Mouse (Mus musculus) heart, embryonic 13.5 days (tissue): Measurements from ENCODE around the gene Abcd3. TPM values are rescaled to one million over a fixed set of nuclear protein-coding genes. Genes with fewer than 3 reads are reported as not detected.
A peak's percentile ranks its signal among the peaks of the same experiment; 100 is the strongest.

ENCODE experiments used
- ATAC-seq: fragments of 200-750 bp; cut with Nextera tagmentation; 2 replicates; pipeline ENCODE4 v1.8.0; 2017; ENCODE audit warnings: moderate TSS enrichment; ENCODE audit not compliant: insufficient number of reproducible peaks, low FRiP score, low TSS enrichment; ENCODE audit errors: extremely low read depth
- H3K27ac ChIP-seq: fragments of 300-500 bp; sonication (generic); replicated peaks from 2 replicates; pipeline ENCODE4 v1.5.1; 2015; ENCODE audit warnings: moderate library complexity, mild to moderate bottlenecking, inconsistent platforms
- H3K27me3 ChIP-seq: fragments of 300-500 bp; sonication (generic); replicated peaks from 2 replicates; pipeline ENCODE4 v1.6.1; 2015; ENCODE audit warnings: mild to moderate bottlenecking, inconsistent platforms
- H3K36me3 ChIP-seq: fragments of 300-500 bp; sonication (generic); 2 replicates; pipeline ENCODE4 v1.6.1; 2015; ENCODE audit warnings: mild to moderate bottlenecking, inconsistent platforms
- H3K4me1 ChIP-seq: fragments of 300-500 bp; sonication (generic); 2 replicates; pipeline ENCODE4 v1.6.1; 2015; ENCODE audit warnings: inconsistent platforms
- H3K4me2 ChIP-seq: fragments of 300-500 bp; sonication (generic); 2 replicates; pipeline ENCODE4 v1.6.1; 2015; ENCODE audit warnings: inconsistent platforms, mild to moderate bottlenecking, moderate library complexity
- H3K4me3 ChIP-seq: fragments of 300-500 bp; sonication (generic); 2 replicates; pipeline ENCODE4 v1.5.1; 2015; ENCODE audit warnings: moderate library complexity, mild to moderate bottlenecking, inconsistent platforms
- H3K9ac ChIP-seq: fragments of 300-500 bp; sonication (generic); 2 replicates; pipeline ENCODE4 v1.6.1; 2015; ENCODE audit warnings: inconsistent platforms, mild to moderate bottlenecking, moderate library complexity
- H3K9me3 ChIP-seq: fragments of 300-500 bp; sonication (generic); 2 replicates; pipeline ENCODE4 v1.6.1; 2016; ENCODE audit warnings: inconsistent platforms
- WGBS: fragments of 180-500 bp; shearing (Covaris S2); methylation state at CpG from one replicate; pipeline ENCODE4 v1.1.7; 2015; ENCODE audit warnings: mixed read lengths; 5-methylcytosine and 5-hydroxymethylcytosine counted together
- polyA plus RNA-seq: library from polyadenylated mRNA; unstranded; fragments of >200 nt; fragmentation: Nextera tagmentation; extraction: Ambion mirVana; gene quantifications from 2 replicates; pipeline ENCODE4 v1.2.1, GENCODE M21; 2015

Abcd3 gene
- polyA plus RNA-seq, 1 experiment from 2014 or later, result 37.5 TPM

GRCm38 (mm10) chr3:121719701-121720100 lies 95.4 kb downstream of the Abcd3 start:
- Histone ChIP-seq H3K36me3 (no peaks in the 10 kb centered on the region), H3K27me3 (peaks cover 13% of the 10 kb centered on the region), H3K4me2 (no peak overlapping the region), H3K4me3 (no peak overlapping the region), H3K27ac (no peak overlapping the region), H3K4me1 (peaks cover 35% of the 10 kb centered on the region), H3K9ac (no peak overlapping the region), H3K9me3 (no peaks in the 10 kb centered on the region)
- ATAC-seq, result no peak
- WGBS, result 69% methylated on average over 3 of the region's 3 CpGs

- Histone ChIP-seq H3K36me3 (no peaks in the 10 kb centered on the region), H3K27ac (no peak overlapping the region), H3K4me3 (no peak overlapping the region), H3K9me3 (no peaks in the 10 kb centered on the region), H3K9ac (no peak overlapping the region), H3K4me1 (peaks cover 28% of the 10 kb centered on the region), H3K4me2 (no peak overlapping the region), H3K27me3 (peaks cover 8% of the 10 kb centered on the region)
- no peak for ATAC-seq
- WGBS, result 71% methylated on average over 8 of the region's 8 CpGs
Observed at GRCm38 (mm10) chr3:121718679-121719078, 96.4 kb downstream of the Abcd3 start.

- ATAC-seq, result no peak
- 79% methylated on average over 5 of the region's 5 CpGs for WGBS
Observed at GRCm38 (mm10) chr3:121716480-121716879, 98.6 kb downstream of the Abcd3 start.

GRCm38 (mm10) chr3:121715741-121716459 lies 99.2 kb downstream of the Abcd3 start:
- no peak for ATAC-seq
- WGBS, result 51% methylated on average over 6 of the region's 6 CpGs
- H3K27me3 ChIP-seq, result no peaks in the 10 kb centered on the region; the same call in 1 of the 2 replicates

More at GRCm38 (mm10) chr3:121716480-121716879, 98.6 kb downstream of the Abcd3 start:
- Histone ChIP-seq H3K27ac (no peak overlapping the region), H3K9ac (no peak overlapping the region), H3K4me3 (no peak overlapping the region), H3K27me3 (peaks cover 5% of the 10 kb centered on the region), H3K9me3 (no peaks in the 10 kb centered on the region), H3K4me1 (peaks cover 25% of the 10 kb centered on the region), H3K4me2 (no peak overlapping the region), H3K36me3 (no peaks in the 10 kb centered on the region)

GRCm38 (mm10) chr3:121715336-121715735 lies 99.8 kb downstream of the Abcd3 start:
- peaks cover 28% of the 10 kb centered on the region for H3K4me1 ChIP-seq
- no peaks in the 10 kb centered on the region; the same call in 1 of the 2 replicates for H3K27me3 ChIP-seq
- ATAC-seq, result no peak
- H3K27ac ChIP-seq, result no peak overlapping the region
- no peak overlapping the region for H3K9ac ChIP-seq
- no peak overlapping the region for H3K4me2 ChIP-seq
- no peak overlapping the region for H3K4me3 ChIP-seq
- H3K36me3 ChIP-seq, result no peaks in the 10 kb centered on the region
- no peaks in the 10 kb centered on the region for H3K9me3 ChIP-seq

More at GRCm38 (mm10) chr3:121715741-121716459, 99.2 kb downstream of the Abcd3 start:
- H3K27ac ChIP-seq, result no peak overlapping the region
- H3K36me3 ChIP-seq, result no peaks in the 10 kb centered on the region
- H3K4me3 ChIP-seq, result no peak overlapping the region
- H3K4me2 ChIP-seq, result no peak overlapping the region
- H3K4me1 ChIP-seq, result peaks cover 26% of the 10 kb centered on the region
- no peaks in the 10 kb centered on the region for H3K9me3 ChIP-seq
- H3K9ac ChIP-seq, result no peak overlapping the region

GRCm38 (mm10) chr3:121714461-121714860 lies 100.6 kb downstream of the Abcd3 start:
- Histone ChIP-seq H3K4me1 (peaks cover 28% of the 10 kb centered on the region), H3K27ac (no peak overlapping the region), H3K27me3 (no peaks in the 10 kb centered on the region; the same call in 1 of the 2 replicates), H3K4me3 (no peak overlapping the region), H3K9me3 (no peaks in the 10 kb centered on the region), H3K4me2 (no peak overlapping the region), H3K9ac (no peak overlapping the region), H3K36me3 (no peaks in the 10 kb centered on the region)
- no peak for ATAC-seq
- WGBS, result 56% methylated on average over 2 of the region's 2 CpGs

- Histone ChIP-seq H3K27me3 (no peaks in the 10 kb centered on the region), H3K9ac (no peak overlapping the region), H3K4me3 (no peak overlapping the region), H3K4me1 (peaks cover 28% of the 10 kb centered on the region), H3K27ac (no peak overlapping the region), H3K9me3 (no peaks in the 10 kb centered on the region), H3K4me2 (peak overlapping the region; percentile 55; the same call in 1 of the 2 replicates), H3K36me3 (no peaks in the 10 kb centered on the region)
- WGBS, result 56% methylated on average over 8 of the region's 8 CpGs
- no peak for ATAC-seq
Observed at GRCm38 (mm10) chr3:121713816-121714215, 101.3 kb downstream of the Abcd3 start.

GRCm38 (mm10) chr3:121713151-121713701 lies 101.9 kb downstream of the Abcd3 start:
- Histone ChIP-seq H3K4me1 (peaks cover 28% of the 10 kb centered on the region), H3K27ac (no peak overlapping the region), H3K9me3 (no peaks in the 10 kb centered on the region), H3K4me2 (peak overlapping the region; percentile 55), H3K4me3 (0 out of 2 replicates have a peak overlapping the region, but pooled peaks have one; percentile 7), H3K9ac (no peak overlapping the region), H3K27me3 (no peaks in the 10 kb centered on the region), H3K36me3 (no peaks in the 10 kb centered on the region)
- no peak for ATAC-seq
- 20% methylated on average over 17 of the region's 17 CpGs for WGBS

GRCm38 (mm10) chr3:121712222-121712621 lies 102.9 kb downstream of the Abcd3 start:
- no peak overlapping the region for H3K4me2 ChIP-seq
- no peaks in the 10 kb centered on the region for H3K9me3 ChIP-seq
- WGBS, result 69% methylated on average over 4 of the region's 4 CpGs
- H3K4me1 ChIP-seq, result peaks cover 28% of the 10 kb centered on the region
- no peaks in the 10 kb centered on the region for H3K27me3 ChIP-seq
- no peak overlapping the region for H3K27ac ChIP-seq
- no peak for ATAC-seq
- H3K9ac ChIP-seq, result no peak overlapping the region
- no peak overlapping the region for H3K4me3 ChIP-seq
- no peaks in the 10 kb centered on the region for H3K36me3 ChIP-seq

GRCm38 (mm10) chr3:121710894-121711531 lies 104.1 kb downstream of the Abcd3 start:
- no peaks in the 10 kb centered on the region for H3K27me3 ChIP-seq
- H3K9me3 ChIP-seq, result no peaks in the 10 kb centered on the region
- WGBS, result 73% methylated on average over 7 of the region's 7 CpGs
- ATAC-seq, result no peak
- peaks cover 38% of the 10 kb centered on the region for H3K4me1 ChIP-seq
- H3K4me3 ChIP-seq, result no peak overlapping the region
- H3K27ac ChIP-seq, result peak overlapping the region; percentile 45
- no peak overlapping the region for H3K4me2 ChIP-seq
- H3K36me3 ChIP-seq, result no peaks in the 10 kb centered on the region
- H3K9ac ChIP-seq, result no peak overlapping the region
